Mouse (Mus musculus): ENCODE data around the gene Gas1. TPM values are rescaled to one million over a fixed set of nuclear protein-coding genes. Genes with fewer than 3 reads are reported as not detected.

Gas1 gene
- total RNA-seq (2021) = 10 to 100 TPM in 1 of 2 experiments, 1 to 10 TPM in 1; 9.6 to 10.4 TPM

DNA sequence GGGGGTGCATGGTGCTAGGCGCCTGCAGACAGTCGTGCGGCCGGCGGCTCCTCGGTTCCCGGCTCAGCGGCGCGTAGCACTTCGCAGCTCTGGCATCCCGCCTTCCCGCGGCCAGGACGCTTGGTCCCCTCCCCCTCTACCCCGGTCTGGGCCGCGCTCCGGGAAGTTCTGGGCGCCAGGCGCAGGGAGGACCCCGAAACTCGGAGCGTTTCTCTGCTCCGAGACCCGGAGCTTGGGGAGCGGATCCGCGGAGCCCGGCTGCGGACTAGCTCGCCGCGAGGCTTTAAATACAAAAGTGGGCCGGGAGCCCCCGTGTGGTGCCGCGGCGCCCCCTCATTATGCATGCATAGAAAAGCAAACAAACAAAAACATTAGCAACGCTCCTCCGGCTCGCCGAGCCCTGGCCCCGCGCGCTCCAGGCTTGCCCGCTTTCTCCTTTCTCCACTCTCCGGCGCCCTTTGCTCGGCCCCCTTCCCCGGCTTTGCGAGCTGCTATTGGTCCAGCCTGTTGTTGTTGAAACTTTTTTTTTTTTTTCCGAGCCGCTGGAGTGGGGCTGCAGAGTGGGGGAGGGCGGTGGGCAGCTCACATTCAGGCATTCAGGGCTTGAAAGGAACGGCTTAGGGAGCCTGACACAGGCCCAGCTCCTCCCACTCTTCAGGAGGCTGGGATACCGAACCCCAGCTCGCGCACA, at the start of gene Gas1:
Gene Gas1 (minus strand): TSS at position 260 of the 691 bp plus-strand sequence.
- intact Hi-C loops (cut with DNase I) = loop anchor here (5.0 kb wide), 7 partner anchors 130 to 335 kb away; no protein-coding TSS in a partner anchor
- peak; percentile 70 to 80 for DNase-seq (ENCODE audit: low spot score in 2 of 2)

DNA sequence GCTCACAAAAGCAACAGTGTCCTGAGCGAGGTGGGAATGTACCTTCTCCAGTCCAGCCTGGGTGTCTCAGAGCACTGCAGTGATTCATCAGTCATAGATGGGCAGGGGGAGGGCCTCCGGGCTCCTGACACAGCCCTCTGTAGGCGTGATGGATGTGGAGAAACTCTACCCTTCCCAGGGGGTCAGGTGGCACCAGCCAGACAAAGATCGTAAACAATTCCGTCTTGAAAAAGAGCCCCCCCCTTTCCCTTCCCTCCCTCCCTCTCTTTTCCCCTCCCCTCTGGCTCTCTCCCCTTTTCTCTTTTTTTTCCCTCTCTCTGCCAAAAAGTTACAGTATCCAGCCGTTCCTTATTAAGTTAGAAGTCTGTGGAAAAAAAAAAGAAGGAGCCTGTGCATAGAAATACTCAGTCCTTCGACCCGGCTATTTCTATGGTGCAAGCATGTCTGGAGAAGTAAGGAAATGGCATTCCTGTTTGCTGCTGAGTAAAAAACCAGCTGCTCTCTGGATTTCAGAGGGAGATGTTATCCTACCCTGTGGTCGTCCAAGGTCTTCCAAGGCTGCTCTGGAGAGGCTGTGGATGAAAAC, 49.2 kb upstream of the Gas1 start:
- intact Hi-C loops (cut with DNase I) = no loop called here
- DNase-seq (ENCODE audit: low spot score in 2 of 2) = no peak

DNA sequence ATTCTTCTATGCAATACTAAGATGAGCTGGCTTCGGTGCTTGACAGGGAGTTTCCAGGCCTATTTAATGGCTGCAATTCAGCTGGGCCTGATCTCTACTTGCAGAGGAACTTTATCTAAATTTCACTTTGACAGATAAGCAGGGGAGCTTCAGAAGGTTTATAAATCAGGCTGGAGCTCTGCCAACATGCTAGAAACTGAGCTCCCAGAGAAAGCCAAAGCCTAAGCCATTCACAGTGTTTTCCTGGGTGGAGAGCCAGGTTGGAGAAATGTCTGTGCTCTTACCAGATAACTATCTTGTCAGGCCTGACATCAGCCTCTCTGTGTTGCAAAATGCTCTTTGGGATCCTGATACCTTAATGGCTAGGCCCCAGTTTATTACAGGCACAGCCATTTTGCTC, 48.6 kb upstream of the Gas1 start:
- no peak for DNase-seq (ENCODE audit: low spot score in 2 of 2)
- intact Hi-C loops (cut with DNase I) = no loop called here

DNA sequence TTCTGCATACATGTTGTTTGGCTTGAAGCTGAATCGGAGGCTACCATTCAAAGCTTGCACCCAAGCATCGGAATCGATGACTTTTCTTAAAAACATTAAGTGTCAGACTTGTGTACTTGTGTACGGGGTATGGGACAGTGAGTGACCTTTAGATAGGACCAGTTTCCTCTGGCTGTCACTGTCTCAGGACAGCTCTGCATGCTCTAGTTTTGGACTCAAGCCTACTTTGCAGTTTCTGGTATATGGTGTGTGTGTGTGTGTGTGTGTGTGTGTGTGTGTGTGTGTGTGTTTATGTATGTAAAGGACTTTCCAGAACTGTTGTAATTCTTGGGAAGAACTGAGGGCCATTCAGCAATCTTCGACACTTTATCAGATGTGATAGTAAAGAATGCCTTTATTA, 48.1 kb upstream of the Gas1 start:
- no peak for DNase-seq (ENCODE audit: low spot score in 2 of 2)
- intact Hi-C loops (cut with DNase I) = no loop called here

DNA sequence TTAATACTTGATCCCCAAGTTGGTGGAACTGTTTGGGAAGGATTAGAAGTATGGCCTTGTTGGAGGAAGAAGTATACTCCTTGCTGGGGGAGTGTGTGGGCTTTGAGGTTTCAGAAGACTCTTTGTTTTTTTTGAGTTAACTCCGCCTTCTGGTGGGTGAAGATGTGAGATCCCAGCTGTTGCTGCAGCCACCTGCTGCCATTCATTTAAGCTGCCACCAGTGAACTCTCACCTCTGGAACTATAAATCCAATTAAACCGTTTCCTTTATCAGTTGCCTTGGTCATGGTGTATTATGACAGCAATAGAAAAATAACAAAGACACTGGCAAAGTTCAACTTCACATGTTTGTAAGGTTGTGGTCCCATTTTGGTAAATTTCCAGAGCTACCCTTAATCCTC, 46.6 kb upstream of the Gas1 start:
- intact Hi-C loops (cut with DNase I) = no loop called here
- no peak for DNase-seq (ENCODE audit: low spot score in 2 of 2)

DNA sequence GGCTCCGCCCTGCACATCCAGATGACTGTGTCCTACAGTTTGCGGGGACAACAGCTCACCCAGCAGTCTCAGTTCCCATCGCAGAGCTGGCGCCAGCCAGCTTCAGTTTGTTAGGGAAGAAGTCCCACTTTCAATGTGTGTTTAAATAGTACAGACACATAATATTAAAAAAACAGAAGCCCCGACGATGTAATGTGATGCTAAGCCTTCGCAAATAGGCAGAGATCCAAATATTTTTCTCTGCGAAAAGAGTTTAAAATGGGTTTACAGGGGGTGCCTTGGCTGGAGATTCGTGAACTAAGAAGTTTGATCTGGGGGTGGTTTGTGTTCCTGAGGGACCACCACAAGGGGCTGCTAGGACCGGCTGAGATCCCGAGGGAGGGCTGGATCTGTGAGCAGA, 45.2 kb upstream of the Gas1 start:
- intact Hi-C loops (cut with DNase I) = no loop called here
- DNase-seq (ENCODE audit: low spot score in 2 of 2) = no peak

DNA sequence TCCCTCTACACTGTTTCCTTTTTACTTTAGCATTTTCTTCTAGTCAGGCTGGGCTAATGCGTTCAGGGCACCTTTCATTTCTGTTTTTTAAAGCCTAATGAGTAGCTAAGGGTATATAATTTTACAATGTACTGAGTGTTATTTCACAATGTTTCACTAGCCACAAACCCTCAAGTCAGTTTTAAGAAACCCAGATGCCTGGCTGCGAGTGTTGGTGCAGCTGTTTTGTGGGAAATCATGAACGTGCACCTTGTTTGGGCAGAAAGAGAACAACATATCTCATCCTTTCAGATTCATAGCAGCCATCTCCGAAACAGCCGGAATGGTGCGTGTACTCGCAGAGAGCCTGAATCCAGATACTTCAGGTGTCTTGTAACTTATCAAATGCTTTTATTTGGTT, 36.7 kb upstream of the Gas1 start:
- intact Hi-C loops (cut with DNase I) = no loop called here

DNA sequence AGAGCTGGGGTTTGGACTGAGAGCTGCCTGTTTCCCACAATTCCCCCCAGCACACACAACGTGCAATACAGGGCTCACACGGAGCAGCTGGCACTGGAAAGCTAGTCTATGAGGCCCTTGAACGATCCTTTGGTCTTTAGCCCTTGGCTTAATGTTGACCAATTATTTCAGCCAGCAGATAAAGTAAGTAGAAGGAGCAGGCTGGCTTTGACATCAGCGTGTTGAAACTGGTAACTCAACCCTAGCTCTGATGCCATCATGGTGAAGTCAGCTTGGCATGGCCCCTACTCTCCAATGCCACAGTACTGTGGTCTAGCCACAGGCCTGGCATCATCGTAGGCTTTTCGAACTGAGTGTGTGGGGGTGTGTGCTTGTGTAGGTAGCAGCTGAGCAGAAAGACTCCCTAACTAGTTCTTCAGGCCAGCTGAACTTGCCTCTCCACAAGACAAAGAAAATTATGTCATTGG, 30.0 kb upstream of the Gas1 start:
- DNase-seq (ENCODE audit: low spot score in 2 of 2) = no peak
- intact Hi-C loops (cut with DNase I) = no loop called here

More for the DNA sequence above, 36.7 kb upstream of the Gas1 start:
- no peak for DNase-seq (ENCODE audit: low spot score in 2 of 2)

DNA sequence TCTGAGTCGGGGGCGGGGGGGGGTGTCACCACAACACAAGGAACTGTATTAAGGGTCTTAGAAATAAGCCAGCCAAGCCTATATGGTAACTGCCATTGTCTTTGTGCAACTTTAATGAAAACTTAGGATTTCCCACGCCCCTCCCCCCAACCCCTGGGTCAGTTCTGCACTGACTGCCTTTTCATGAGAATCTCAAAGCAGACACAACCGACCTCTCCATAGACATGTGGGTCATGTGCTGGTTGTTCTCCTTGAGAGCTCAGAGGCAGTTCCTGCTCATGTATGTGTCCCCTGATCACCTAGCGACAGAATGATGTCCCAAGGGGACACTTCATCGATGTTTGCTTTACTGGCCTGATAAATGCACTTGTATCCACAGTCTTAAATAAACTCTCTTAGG, 27.6 kb upstream of the Gas1 start:
- intact Hi-C loops (cut with DNase I) = no loop called here

DNA sequence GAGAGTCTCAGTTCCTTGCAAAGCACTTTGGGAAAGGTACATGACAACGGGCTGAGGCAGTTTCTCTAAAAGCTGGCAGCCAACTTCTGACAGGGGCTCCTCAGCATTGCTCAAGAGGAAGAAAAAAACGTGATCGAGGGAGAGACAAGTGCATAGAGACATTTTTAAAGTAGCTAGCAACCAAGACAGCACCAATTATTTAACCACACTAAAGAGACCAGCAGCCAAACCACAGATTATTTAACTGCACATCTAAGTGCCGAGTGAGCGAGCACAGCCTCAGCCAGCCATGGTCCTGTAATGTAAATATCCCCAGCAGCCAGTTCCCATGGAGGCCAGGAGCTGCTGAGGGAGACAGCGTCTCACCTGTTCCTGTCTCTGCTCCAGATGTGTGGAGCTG, 16.1 kb upstream of the Gas1 start:
- intact Hi-C loops (cut with DNase I) = no loop called here
- DNase-seq (ENCODE audit: low spot score in 2 of 2) = no peak

More for the DNA sequence above, 27.6 kb upstream of the Gas1 start:
- DNase-seq (ENCODE audit: low spot score in 2 of 2) = no peak

DNA sequence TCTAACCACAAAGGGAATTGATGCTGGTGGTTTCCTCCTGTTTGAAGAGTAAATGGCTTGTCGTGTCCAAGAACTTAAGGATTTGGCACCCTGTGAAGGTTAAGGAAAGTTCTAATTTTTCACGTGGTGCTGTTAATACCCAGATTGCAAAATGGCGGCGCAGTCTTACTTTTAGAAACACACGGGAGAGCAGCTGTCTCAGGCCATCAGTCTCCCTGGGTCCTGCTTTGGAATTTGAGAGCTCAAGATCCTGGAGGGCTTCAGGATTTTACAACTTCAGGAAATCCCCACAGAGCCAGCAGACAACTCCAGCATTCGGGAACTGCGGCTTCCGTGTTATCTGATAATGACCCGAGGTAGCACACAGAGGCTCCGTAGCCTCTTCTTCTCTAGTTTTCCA, 12.8 kb upstream of the Gas1 start:
- intact Hi-C loops (cut with DNase I) = no loop called here
- no peak for DNase-seq (ENCODE audit: low spot score in 2 of 2)

DNA sequence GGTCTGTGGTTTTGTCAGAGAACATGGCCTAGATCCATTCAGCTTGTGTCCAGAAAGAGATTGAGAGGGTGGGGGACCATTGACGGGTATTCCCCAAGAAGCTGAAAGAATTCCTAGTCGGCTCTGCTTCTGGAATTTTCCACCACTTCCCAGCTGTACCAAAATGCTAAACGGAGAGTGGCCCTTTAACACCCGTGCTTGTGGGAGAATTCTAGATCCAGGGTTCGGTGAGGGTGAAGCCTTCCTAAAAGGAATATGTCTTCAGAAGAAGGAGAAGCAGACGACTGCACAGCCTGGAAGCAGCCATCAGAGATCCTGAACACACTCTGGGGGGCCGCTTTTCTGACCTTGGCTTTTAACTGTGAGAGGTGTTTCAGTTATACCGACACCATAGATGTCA, 11.8 kb upstream of the Gas1 start:
- DNase-seq (ENCODE audit: low spot score in 2 of 2) = no peak
- intact Hi-C loops (cut with DNase I) = no loop called here

DNA sequence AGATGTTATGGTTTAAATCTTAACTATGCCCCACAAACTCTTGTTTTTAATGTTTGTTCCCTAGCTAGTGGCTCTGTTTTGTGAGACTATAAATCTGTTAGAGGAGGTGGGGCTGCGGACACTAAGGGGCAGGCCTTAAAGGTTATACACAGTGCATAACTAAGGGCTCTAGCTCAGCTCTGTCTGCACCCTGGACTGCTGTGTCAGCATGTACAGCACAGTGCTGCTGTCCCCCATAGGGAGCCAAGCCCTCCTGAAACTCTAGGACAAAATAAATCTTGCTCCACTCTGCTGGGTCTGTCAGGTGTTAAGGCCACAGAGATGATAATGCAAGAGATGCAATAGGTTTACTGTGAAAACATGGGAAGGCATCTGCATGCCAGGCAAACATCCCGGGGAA, 10.1 kb upstream of the Gas1 start:
- DNase-seq (ENCODE audit: low spot score in 2 of 2) = no peak
- intact Hi-C loops (cut with DNase I) = no loop called here

DNA sequence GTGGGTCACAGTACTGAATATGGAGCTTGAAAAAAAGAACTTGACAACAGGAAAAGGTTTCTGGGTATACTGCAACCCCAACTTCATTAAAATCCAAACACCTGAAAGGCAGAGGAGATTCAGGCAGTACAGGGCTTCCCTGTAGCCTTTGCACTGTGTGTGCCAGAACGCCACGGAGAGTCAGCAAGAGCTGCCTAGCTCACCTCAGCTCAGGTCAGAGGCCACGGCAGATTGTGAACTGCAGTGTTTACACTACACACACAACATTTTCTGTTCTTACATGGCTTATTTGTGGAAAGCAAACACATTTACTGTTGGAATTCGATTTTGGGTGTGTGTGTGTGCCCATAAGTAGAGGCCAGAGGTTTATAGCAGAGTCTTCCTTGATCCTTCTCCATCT, 5.2 kb upstream of the Gas1 start:
- intact Hi-C loops (cut with DNase I) = no loop called here
- no peak for DNase-seq (ENCODE audit: low spot score in 2 of 2)

DNA sequence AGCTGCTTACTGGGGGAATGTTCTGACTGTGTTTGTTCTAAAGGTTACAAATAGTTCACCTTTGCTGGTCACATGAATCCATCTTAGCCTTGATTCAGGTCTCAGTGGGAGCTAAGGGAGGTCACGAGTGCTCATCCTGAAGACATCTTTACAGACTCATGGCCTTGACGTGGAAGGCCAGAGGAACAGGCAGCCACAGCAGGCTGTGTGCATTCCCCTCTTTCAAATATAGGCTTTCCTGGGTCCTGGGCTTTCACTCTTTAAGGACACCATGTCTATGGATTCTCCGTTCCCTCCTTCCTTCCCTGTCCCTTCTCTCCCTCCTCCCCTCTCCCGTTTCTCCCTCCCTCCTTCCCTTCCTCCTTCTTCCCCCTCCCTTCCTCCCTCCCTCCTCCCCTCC, 2.5 kb upstream of the Gas1 start:
- intact Hi-C loops (cut with DNase I) = loop anchor here (5.0 kb wide), 7 partner anchors 132 to 337 kb away; no protein-coding TSS in a partner anchor
- DNase-seq (ENCODE audit: low spot score in 2 of 2) = no peak

DNA sequence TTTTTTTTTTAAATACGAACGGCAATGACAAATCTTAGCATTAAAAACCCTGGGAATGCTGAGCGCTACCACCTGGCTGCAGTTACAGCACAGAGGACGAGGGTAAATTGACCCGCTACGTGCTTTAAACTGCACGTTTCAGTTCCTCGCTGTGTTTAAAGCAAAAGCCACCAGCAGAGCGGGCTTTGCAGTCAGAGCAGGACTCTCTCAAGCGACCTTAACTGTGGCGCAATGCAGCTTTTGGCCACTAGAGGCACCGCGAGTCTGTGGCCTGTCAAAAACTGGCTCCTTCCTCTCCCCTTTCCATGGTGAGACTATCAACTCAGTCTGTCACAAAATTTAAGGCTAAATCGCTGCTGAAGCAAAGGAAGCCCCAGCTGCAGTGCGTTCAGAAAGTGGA, 1.3 kb upstream of the Gas1 start:
- intact Hi-C loops (cut with DNase I) = loop anchor here (5.0 kb wide), 7 partner anchors 131 to 336 kb away; no protein-coding TSS in a partner anchor
- peak; percentile 96 for DNase-seq (ENCODE audit: low spot score in 2 of 2)

DNA sequence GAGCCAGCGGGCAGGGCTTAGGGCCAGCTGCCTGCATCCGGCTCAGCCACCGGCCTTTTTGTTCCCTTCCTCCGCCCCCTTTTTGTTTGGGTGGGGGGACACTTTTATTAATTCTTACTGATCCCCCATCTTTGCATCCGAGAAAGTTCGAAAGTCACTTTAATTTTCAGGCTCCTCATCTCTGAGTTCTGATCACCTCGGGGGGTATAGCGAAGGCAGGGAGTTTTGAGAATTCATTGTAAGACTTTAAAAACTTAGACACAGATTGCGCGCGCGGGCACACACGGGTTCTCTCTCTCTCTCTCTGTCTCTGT, 589 bp upstream of the Gas1 start:
- intact Hi-C loops (cut with DNase I) = loop anchor here (5.0 kb wide), 7 partner anchors 130 to 335 kb away; no protein-coding TSS in a partner anchor

DNA sequence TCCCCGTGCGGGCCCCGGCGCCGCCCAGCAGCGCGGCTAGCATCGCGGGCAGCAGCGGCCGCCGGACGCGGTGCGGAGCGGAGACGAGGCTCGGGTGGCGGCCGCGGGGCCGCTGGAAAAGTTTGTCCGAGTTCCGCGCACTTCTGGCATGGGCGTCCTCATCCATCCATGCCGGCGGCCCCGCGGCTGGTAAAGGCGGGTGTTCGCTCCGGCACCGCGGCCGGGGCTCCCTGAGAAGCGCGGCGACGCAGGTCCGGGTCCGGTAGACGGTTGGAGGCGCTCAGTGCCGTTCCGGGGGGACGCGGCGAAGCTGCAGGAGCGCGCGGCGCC, 424 bp downstream of the Gas1 start:
- no peak for DNase-seq (ENCODE audit: low spot score in 2 of 2)
- intact Hi-C loops (cut with DNase I) = loop anchor here (5.0 kb wide), 7 partner anchors 129 to 334 kb away; no protein-coding TSS in a partner anchor

More for the DNA sequence above, 589 bp upstream of the Gas1 start:
- no peak for DNase-seq (ENCODE audit: low spot score in 2 of 2)

DNA sequence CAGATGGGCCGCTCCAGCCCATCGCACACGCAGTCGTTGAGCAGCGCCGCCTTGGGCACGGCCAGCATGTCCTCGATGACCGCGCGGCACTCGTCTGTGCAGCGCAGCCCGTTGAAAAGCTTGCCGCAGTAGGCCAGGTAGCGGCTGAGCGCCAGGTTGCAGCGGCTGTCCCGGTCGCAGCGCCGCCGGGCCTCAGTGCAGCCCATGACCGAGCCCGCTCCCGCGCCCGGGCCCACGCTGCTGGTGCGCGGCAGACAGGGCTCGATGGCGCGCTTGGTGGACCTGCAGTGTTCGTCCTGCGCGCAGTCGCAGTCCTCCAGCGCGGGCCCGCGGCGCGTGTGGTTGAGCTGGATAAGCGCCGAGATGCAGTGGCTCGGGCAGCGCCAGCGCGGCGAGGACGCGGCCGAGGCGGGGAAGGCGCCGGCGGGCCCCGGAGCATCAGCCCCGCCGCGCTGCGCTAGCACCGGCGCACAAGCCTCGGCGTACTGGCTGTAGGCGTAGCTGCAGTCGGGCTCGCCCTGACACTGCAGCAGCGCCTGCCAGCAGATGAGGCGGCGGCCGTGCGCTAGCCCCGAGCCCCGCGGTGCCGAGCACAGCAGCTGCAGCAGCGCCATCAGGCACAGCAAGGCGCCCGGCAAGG, 909 bp downstream of the Gas1 start:
- peak; percentile 72 to 82 for DNase-seq (ENCODE audit: low spot score in 2 of 2)
- intact Hi-C loops (cut with DNase I) = loop anchor here (5.0 kb wide), 7 partner anchors 129 to 334 kb away; no protein-coding TSS in a partner anchor

DNA sequence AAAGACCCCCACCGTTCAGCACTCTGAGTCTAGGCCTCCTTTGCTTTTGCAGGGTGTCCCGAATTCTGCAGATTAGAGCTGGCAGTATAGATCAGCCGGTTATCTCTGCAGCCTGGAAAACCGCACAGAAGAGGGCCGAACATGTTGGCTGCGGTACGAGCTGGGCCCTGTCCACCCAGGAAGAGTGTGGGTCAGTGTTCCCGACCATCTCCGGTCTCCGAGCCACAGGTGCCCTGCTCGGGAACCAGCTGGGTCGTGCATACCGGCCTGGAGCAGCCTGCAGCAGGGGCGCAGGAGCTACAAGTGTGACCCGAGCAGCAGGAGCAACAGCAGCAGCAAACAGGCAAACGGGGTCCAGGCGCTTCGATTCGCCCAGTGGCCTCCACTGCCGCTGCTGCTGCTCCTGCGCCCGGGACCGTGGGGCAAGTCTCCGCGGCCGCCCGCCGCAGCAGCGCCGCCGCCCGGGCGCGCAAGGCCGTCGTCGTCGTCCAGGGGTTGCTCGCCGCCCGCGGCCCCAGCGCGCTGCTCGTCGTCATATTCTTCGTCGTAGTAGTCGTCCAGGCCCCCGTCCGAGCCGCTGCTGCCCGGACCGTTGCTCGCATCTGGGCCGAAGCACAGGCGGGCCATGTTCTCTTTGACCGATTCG, 1.6 kb downstream of the Gas1 start:
- intact Hi-C loops (cut with DNase I) = loop anchor here (2.0 to 5.0 kb wide), 8 partner anchors 128 to 333 kb away; no protein-coding TSS in a partner anchor
- DNase-seq (ENCODE audit: low spot score in 2 of 2) = peak in 1 of 2 experiments; percentile 53

All from left cerebral cortex, postnatal 25 days (tissue).